Mouse (Mus musculus) kidney, postnatal 0 days (tissue): ENCODE results near the gene Adgre4. TPM values are rescaled to one million over a fixed set of nuclear protein-coding genes. Genes with fewer than 3 reads are reported as not detected.

Experiments
- ATAC-seq: fragments of 200-750 bp; cut with Nextera tagmentation; replicated peaks from 2 replicates; pipeline ENCODE4 v1.8.0; 2017; ENCODE audit warnings: low read depth, moderate number of reproducible peaks, moderate TSS enrichment, moderate library complexity; ENCODE audit not compliant: low FRiP score
- DNase-seq: peaks from one replicate; pipeline ENCODE4 v3.0.0-alpha.2; 2016; ENCODE audit warnings: low spot score
- H3K27ac ChIP-seq: fragments of 300-500 bp; sonication (generic); 2 replicates; pipeline ENCODE4 v1.5.1; 2014; ENCODE audit warnings: mild to moderate bottlenecking
- H3K27me3 ChIP-seq: fragments of 300-500 bp; sonication (generic); 2 replicates; pipeline ENCODE4 v1.6.1; 2014; ENCODE audit warnings: low read length, mixed read lengths; ENCODE audit not compliant: insufficient read depth
- H3K36me3 ChIP-seq: fragments of 300-500 bp; sonication (generic); 2 replicates; pipeline ENCODE4 v1.6.1; 2014; ENCODE audit warnings: low read length, mixed read lengths; ENCODE audit not compliant: insufficient read depth
- H3K4me1 ChIP-seq: fragments of 300-500 bp; sonication (generic); replicated peaks from 2 replicates; pipeline ENCODE4 v1.6.1; 2014; ENCODE audit warnings: antibody characterized with exemption, low read length, mixed read lengths; ENCODE audit not compliant: insufficient read depth
- H3K4me2 ChIP-seq: fragments of 300-500 bp; sonication (generic); 2 replicates; pipeline ENCODE4 v1.6.1; 2014; ENCODE audit warnings: mild to moderate bottlenecking, low read length, moderate library complexity, mixed read lengths
- H3K4me3 ChIP-seq: fragments of 300-500 bp; sonication (generic); replicated peaks from 2 replicates; pipeline ENCODE4 v1.5.1; 2014; ENCODE audit warnings: low read depth, low read length
- H3K9ac ChIP-seq: fragments of 300-500 bp; sonication (generic); 2 replicates; pipeline ENCODE4 v1.6.1; 2014; ENCODE audit warnings: low read depth, low read length
- H3K9me3 ChIP-seq: fragments of 300-500 bp; sonication (generic); replicated peaks from 2 replicates; pipeline ENCODE4 v1.6.1; 2016; ENCODE audit warnings: low read length, inconsistent platforms, mixed read lengths
- CTCF ChIP-seq: IDR thresholded peaks from 2 replicates; pipeline ENCODE4 v1.5.1; 2016; ENCODE audit warnings: antibody characterized with exemption, low read depth, mild to moderate bottlenecking, moderate library complexity
- WGBS: fragments of 180-500 bp; shearing (Covaris S2); extraction: QIAGEN DNeasy Blood & Tissue Kit; methylation state at CpG from one replicate; pipeline ENCODE4 v1.1.7; 2014; 5-methylcytosine and 5-hydroxymethylcytosine counted together
- polyA plus RNA-seq: library from polyadenylated mRNA; unstranded; fragments of >200 nt; fragmentation: Nextera tagmentation; extraction: Ambion mirVana; gene quantifications from 2 replicates; pipeline ENCODE4 v1.2.1, GENCODE M21; 2015

The Adgre4 gene
- polyA plus RNA-seq, 1 experiment from 2014 or later = 0.20 TPM

- H3K36me3 ChIP-seq = no peaks in the 10 kb centered on the region
- H3K9ac ChIP-seq = no peak overlapping the region
- no peak for TF ChIP-seq CTCF
- DNase-seq (no peak), ATAC-seq (no peak)
- H3K4me3 ChIP-seq = no peak overlapping the region
- no peaks in the 10 kb centered on the region for H3K9me3 ChIP-seq
- H3K4me2 ChIP-seq = no peak overlapping the region
- H3K27me3 ChIP-seq = no peaks in the 10 kb centered on the region
- no peaks in the 10 kb centered on the region for H3K4me1 ChIP-seq
- no peak overlapping the region for H3K27ac ChIP-seq
- WGBS = 72% methylated on average over 2 of the region's 2 CpGs
Measured at GRCm38 (mm10) chr17:55726193-55726592, 23.6 kb upstream of the Adgre4 start.

DNA sequence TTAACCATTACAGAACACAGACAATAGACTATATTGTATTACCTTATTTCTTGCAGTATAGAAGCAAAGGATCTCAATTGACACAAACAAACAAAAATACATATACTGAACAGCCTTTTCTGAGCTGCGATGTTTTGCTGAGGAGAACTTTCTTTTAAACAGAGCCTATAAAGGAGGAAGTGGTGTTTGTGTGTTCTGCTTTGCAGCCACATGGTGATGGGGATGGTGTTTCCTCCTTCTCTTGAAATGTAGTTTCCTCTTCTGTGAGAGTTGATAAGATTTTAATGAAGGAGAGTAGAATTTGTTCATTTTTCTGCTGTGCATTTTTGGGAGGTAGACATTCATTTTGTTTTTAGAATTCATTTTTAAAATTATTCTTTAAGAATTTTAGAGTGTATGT, 13.1 kb upstream of the Adgre4 start:
- DNase-seq (no peak), ATAC-seq (no peak)
- Histone ChIP-seq H3K9ac (no peak overlapping the region), H3K4me3 (no peak overlapping the region), H3K4me1 (no peaks in the 10 kb centered on the region), H3K4me2 (no peak overlapping the region), H3K27me3 (no peaks in the 10 kb centered on the region), H3K36me3 (no peaks in the 10 kb centered on the region), H3K9me3 (no peaks in the 10 kb centered on the region), H3K27ac (no peak overlapping the region)
- TF ChIP-seq CTCF = no peak
- WGBS = 74% methylated on average over 1 of the region's 1 CpGs

GRCm38 (mm10) chr17:55751170-55751569, 1.4 kb downstream of the Adgre4 start:
- no peaks in the 10 kb centered on the region for H3K27me3 ChIP-seq
- ATAC-seq (no peak), DNase-seq (no peak)
- H3K27ac ChIP-seq = no peak overlapping the region
- no peaks in the 10 kb centered on the region for H3K4me1 ChIP-seq
- WGBS = 66% methylated on average over 2 of the region's 2 CpGs
- no peak overlapping the region for H3K9ac ChIP-seq
- TF ChIP-seq CTCF = no peak
- no peak overlapping the region for H3K4me2 ChIP-seq
- no peaks in the 10 kb centered on the region for H3K36me3 ChIP-seq
- H3K4me3 ChIP-seq = no peak overlapping the region
- H3K9me3 ChIP-seq = no peaks in the 10 kb centered on the region

DNA sequence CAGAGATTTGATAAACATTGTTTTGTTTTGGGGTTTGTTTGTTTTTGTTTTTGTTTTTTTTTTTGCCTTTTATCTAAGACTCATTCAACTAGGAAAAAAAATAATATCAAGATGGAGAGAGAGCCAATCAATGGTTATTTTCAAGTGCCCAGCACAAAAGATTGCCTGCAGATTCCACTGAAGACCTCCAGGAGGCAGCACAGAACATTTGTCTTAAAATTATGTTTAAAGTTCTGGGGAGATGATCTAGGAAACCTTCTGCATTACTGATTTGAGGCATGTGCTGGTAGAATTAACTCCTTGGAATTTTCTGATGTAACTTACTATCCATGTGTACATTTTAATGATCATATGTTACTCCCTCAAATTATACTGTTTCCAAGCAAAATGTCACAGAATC, 63.9 kb downstream of the Adgre4 start:
- DNase-seq (peak; percentile 15), ATAC-seq (no peak)
- Histone ChIP-seq H3K36me3 (no peaks in the 10 kb centered on the region), H3K4me1 (no peaks in the 10 kb centered on the region), H3K27ac (no peak overlapping the region), H3K4me2 (no peak overlapping the region), H3K9me3 (no peaks in the 10 kb centered on the region), H3K4me3 (no peak overlapping the region), H3K9ac (no peak overlapping the region), H3K27me3 (no peaks in the 10 kb centered on the region)
- peak; percentile 55 for TF ChIP-seq CTCF

DNA sequence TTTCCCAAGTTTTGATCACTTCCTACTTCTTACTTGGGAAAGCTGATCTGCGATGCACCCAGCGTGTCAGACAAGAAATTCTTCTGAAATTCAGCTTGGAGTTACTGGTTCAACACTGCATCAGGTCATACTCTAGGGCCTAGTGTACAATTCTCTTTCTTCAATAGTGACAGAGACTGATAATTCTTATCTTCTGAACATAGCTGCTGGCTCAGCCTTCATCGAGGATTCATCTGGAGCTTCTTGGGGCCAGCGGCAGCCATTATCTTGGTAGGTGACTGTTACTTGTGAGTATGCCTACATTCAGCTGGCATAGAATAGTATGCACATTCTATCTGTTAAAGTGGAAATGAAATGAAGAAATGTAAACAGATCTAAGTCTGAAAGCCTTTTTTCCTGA, 67.1 kb downstream of the Adgre4 start:
- DNase-seq = no peak
- WGBS = 86% methylated on average over 4 of the region's 4 CpGs
- no peaks in the 10 kb centered on the region for H3K4me1 ChIP-seq
- TF ChIP-seq CTCF = no peak
- H3K27me3 ChIP-seq = no peaks in the 10 kb centered on the region
- H3K4me2 ChIP-seq = no peak overlapping the region
- no peaks in the 10 kb centered on the region for H3K9me3 ChIP-seq
- no peaks in the 10 kb centered on the region for H3K36me3 ChIP-seq
- H3K9ac ChIP-seq = no peak overlapping the region
- no peak for ATAC-seq
- no peak overlapping the region for H3K4me3 ChIP-seq
- no peak overlapping the region for H3K27ac ChIP-seq

DNA sequence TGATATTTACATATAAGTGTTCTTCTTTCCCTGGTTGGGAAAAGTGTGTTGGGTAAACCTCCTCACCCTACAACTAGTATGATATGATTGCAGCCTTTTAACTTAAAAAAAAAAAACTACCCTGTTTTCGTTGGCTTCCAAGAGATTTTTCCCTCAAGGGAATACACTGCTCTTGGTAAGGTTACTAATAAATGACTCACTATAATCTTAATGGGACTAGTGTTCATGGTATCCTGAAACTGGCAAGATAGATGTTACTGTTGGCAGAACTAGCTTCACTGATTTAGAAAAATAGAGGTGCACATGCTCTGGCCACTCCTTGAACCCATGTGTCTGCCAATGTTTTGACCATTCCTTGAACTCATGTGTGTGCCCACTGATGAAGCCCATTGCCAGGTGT, 71.8 kb downstream of the Adgre4 start:
- TF ChIP-seq CTCF = no peak
- Histone ChIP-seq H3K36me3 (no peaks in the 10 kb centered on the region), H3K4me2 (no peak overlapping the region), H3K27ac (no peak overlapping the region), H3K27me3 (no peaks in the 10 kb centered on the region), H3K4me3 (no peak overlapping the region), H3K4me1 (no peaks in the 10 kb centered on the region), H3K9ac (no peak overlapping the region), H3K9me3 (no peaks in the 10 kb centered on the region)
- WGBS = 70% methylated on average over 1 of the region's 1 CpGs
- DNase-seq = no peak
- no peak for ATAC-seq

GRCm38 (mm10) chr17:55843067-55843466, 93.3 kb downstream of the Adgre4 start:
- no peak for TF ChIP-seq CTCF
- Histone ChIP-seq H3K9me3 (no peaks in the 10 kb centered on the region), H3K9ac (no peak overlapping the region), H3K4me3 (no peak overlapping the region), H3K27me3 (no peaks in the 10 kb centered on the region), H3K27ac (no peak overlapping the region), H3K4me2 (no peak overlapping the region), H3K4me1 (no peaks in the 10 kb centered on the region), H3K36me3 (no peaks in the 10 kb centered on the region)
- no peak for DNase-seq
- ATAC-seq = no peak
- WGBS = 88% methylated on average over 4 of the region's 4 CpGs
